Mouse (Mus musculus): ENCODE measurements around the gene Ccdc155.

GRCm38 (mm10) chr7:45141319-45141718, 63.4 kb downstream of the Ccdc155 start:
- TF ChIP-seq CTCF (conservative IDR thresholded peaks at IDR 0.05; ENCODE audit: insufficient read depth, insufficient read length, low read depth, low read length): no peak
- no peak for TF ChIP-seq POLR2A (IDR thresholded peaks at IDR 0.05; ENCODE audit: low read depth, low read length)
